Mouse (Mus musculus) stomach, embryonic 16.5 days (tissue): ENCODE data around the gene Slc15a1. TPM values are rescaled to one million over a fixed set of nuclear protein-coding genes. Genes with fewer than 3 reads are reported as not detected.
A peak's percentile ranks its signal among the peaks of the same experiment; 100 is the strongest.
"Not testable (repeated sequence)": the region's sequence is repeated elsewhere in the genome, so short reads cannot be mapped to it uniquely, and the experiment has no call there.

Source experiments
- ATAC-seq: fragments of 200-750 bp; cut with Nextera tagmentation; 2 replicates; pipeline ENCODE4 v1.8.0; 2017; ENCODE audit warnings: moderate number of reproducible peaks, moderate TSS enrichment; ENCODE audit not compliant: insufficient read depth, low FRiP score
- H3K27ac ChIP-seq: fragments of 300-500 bp; sonication (generic); 2 replicates; pipeline ENCODE4 v1.5.1; 2014; ENCODE audit warnings: low read length
- H3K27me3 ChIP-seq: fragments of 300-500 bp; sonication (generic); 2 replicates; pipeline ENCODE4 v1.6.1; 2014; ENCODE audit warnings: low read length, control low read depth, mixed read lengths; ENCODE audit not compliant: control insufficient read depth, insufficient read depth
- H3K36me3 ChIP-seq: fragments of 300-500 bp; sonication (generic); 2 replicates; pipeline ENCODE4 v1.6.1; 2014; ENCODE audit warnings: low read length; ENCODE audit not compliant: control insufficient read depth, insufficient read depth
- H3K4me1 ChIP-seq: fragments of 300-500 bp; sonication (generic); 2 replicates; pipeline ENCODE4 v1.6.1; 2014; ENCODE audit warnings: low read length, control low read depth, mixed read lengths; ENCODE audit not compliant: control insufficient read depth, insufficient read depth
- H3K4me2 ChIP-seq: fragments of 300-500 bp; sonication (generic); 2 replicates; pipeline ENCODE4 v1.6.1; 2014; ENCODE audit warnings: low read depth, low read length, mixed read lengths
- H3K4me3 ChIP-seq: fragments of 300-500 bp; sonication (generic); replicated peaks from 2 replicates; pipeline ENCODE4 v1.5.1; 2014; ENCODE audit warnings: mild to moderate bottlenecking, low read length
- H3K9ac ChIP-seq: fragments of 300-500 bp; sonication (generic); 2 replicates; pipeline ENCODE4 v1.6.1; 2014; ENCODE audit warnings: low read length
- H3K9me3 ChIP-seq: fragments of 300-500 bp; sonication (generic); replicated peaks from 2 replicates; pipeline ENCODE4 v1.6.1; 2016; ENCODE audit warnings: low read length, control low read depth; ENCODE audit not compliant: control insufficient read depth
- WGBS: fragments of 180-500 bp; shearing (Covaris S2); extraction: QIAGEN DNeasy Blood & Tissue Kit; methylation state at CpG from one replicate; pipeline ENCODE4 v1.1.7; 2014; 5-methylcytosine and 5-hydroxymethylcytosine counted together
- polyA plus RNA-seq: library from polyadenylated mRNA; unstranded; fragments of >200 nt; fragmentation: Nextera tagmentation; extraction: Ambion mirVana; gene quantifications from 2 replicates; pipeline ENCODE4 v1.2.1, GENCODE M21; 2015

Slc15a1 gene
- polyA plus RNA-seq, 1 experiment from 2014 or later, result 4.0 TPM

GRCm38 (mm10) chr14:121416626-121417319 lies 88.3 kb downstream of the Slc15a1 start:
- Histone ChIP-seq H3K27ac (no peak overlapping the region), H3K4me1 (no peaks in the 10 kb centered on the region), H3K9ac (no peak overlapping the region), H3K9me3 (peaks cover 6% of the 10 kb centered on the region; the same call in 1 of the 2 replicates), H3K27me3 (no peaks in the 10 kb centered on the region), H3K4me2 (no peak overlapping the region), H3K4me3 (no peak overlapping the region), H3K36me3 (no peaks in the 10 kb centered on the region)
- no peak for ATAC-seq
- 82% methylated on average over 10 of the region's 12 CpGs for WGBS

- Histone ChIP-seq H3K27me3 (no peaks in the 10 kb centered on the region), H3K9me3 (no peaks in the 10 kb centered on the region)
- peak; percentile 81 for ATAC-seq
Measured at GRCm38 (mm10) chr14:121414635-121415241, 90.3 kb downstream of the Slc15a1 start.

GRCm38 (mm10) chr14:121413726-121414125 lies 91.3 kb downstream of the Slc15a1 start:
- ATAC-seq, H3K4me1 ChIP-seq, H3K36me3 ChIP-seq, H3K4me3 ChIP-seq, H3K27me3 ChIP-seq, H3K9ac ChIP-seq, H3K4me2 ChIP-seq, H3K27ac ChIP-seq, H3K9me3 ChIP-seq: not testable (repeated sequence)
- WGBS, result 93% methylated on average over 1 of the region's 1 CpGs

More at GRCm38 (mm10) chr14:121414635-121415241, 90.3 kb downstream of the Slc15a1 start:
- Histone ChIP-seq H3K4me3 (no peak overlapping the region), H3K9ac (no peak overlapping the region), H3K4me1 (no peaks in the 10 kb centered on the region), H3K4me2 (no peak overlapping the region), H3K36me3 (no peaks in the 10 kb centered on the region), H3K27ac (no peak overlapping the region)
- 51% methylated on average over 6 of the region's 6 CpGs for WGBS

Other genes starting within 250 kb of the Slc15a1 start
- 33.2 and 33.6 TPM in 2 replicates for gene Stk24, start 125.2 kb downstream of the Slc15a1 start, polyA plus RNA-seq